Mouse (Mus musculus): ENCODE results near the gene P2rx7. TPM values are rescaled to one million over a fixed set of nuclear protein-coding genes. Genes with fewer than 3 reads are reported as not detected.

P2rx7 gene
- polyA plus RNA-seq, 2 experiments = 1.7 to 3.6 TPM

DNA sequence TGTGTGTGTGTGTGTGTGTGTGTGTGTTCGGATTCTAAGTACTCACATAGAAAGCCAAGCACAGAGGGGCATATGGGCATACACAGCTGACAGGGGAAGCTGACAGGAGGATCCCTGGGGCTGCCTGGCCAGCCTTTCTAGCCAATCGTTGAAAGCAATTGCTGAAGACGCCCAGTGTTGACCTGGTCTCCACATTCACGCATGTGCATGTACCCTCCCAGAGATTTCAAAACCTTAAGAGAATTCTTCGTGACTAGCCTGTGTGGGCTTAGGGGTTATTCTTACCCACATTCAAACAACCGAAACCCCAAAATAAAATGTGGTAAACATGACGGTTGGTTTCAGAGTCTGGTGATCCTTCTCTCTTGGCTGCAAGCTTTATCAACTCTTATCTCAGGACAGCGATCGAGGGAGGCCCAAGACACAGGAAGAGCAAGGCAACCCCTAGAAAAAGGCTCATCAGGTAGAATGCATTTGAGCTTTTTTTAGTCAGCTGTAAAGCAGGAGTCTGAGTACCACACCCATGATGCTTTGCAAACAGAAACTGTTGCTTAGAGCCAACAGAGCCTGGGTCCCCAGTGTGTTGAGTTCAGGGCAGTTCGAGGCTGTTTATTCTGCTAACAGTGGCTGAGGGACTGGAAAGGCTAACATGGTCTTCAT is 54.5 kb downstream of the P2rx7 start:
- WGBS = 84% methylated on average over 10 of the region's 10 CpGs
- DNase-seq (ENCODE audit: low spot score) = no peak

DNA sequence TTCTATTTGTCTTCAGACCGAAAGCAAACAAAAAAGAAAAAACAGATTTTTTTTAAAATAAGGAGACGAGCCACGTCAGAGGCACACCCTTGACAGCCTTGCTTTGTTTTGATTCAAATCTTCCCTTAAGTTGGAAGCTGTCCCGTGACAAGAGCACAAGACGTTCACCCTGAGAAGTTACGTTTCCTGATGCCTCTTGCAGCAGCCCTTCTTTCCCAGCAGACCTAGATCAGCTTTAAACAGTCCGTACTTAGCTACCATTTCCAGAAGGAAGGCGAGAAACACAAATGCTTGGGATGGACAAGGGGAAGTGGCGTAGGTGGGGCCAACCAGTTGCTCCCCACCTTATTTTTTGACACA is 55.0 kb downstream of the P2rx7 start:
- TF ChIP-seq POLR2A (IDR thresholded peaks at IDR 0.05; ENCODE audit: borderline replicate concordance, extremely low read depth, insufficient read depth, insufficient read length) = no peak
- Histone ChIP-seq H3K4me3 (replicated peaks; ENCODE audit: low read length) (no peak overlapping the region), H3K27me3 (ENCODE audit: control insufficient read depth, insufficient read depth, low read length) (no peaks in the 10 kb centered on the region), H3K9me3 (ENCODE audit: control insufficient read depth, low read length) (no peaks in the 10 kb centered on the region), H3K36me3 (ENCODE audit: control insufficient read depth, insufficient read depth, low read length) (no peaks in the 10 kb centered on the region), H3K27ac (replicated peaks; ENCODE audit: low read depth, low read length) (no peak overlapping the region), H3K4me1 (ENCODE audit: control insufficient read depth, insufficient read depth, low read length) (no peaks in the 10 kb centered on the region), H3K9ac (ENCODE audit: low read depth, low read length, severe bottlenecking) (no peak overlapping the region), H3K4me2 (replicated peaks; ENCODE audit: low read depth, low read length, severe bottlenecking) (no peak overlapping the region)
- DNase-seq (ENCODE audit: low spot score) = no peak
- WGBS = 82% methylated on average over 9 of the region's 9 CpGs
- no peak for ATAC-seq (ENCODE audit: low FRiP score, low read depth)

More for the DNA sequence above, 54.5 kb downstream of the P2rx7 start:
- Histone ChIP-seq H3K9me3 (ENCODE audit: control insufficient read depth, low read length) (no peaks in the 10 kb centered on the region), H3K4me3 (replicated peaks; ENCODE audit: low read length) (no peak overlapping the region), H3K4me2 (replicated peaks; ENCODE audit: low read depth, low read length, severe bottlenecking) (no peak overlapping the region), H3K36me3 (ENCODE audit: control insufficient read depth, insufficient read depth, low read length) (no peaks in the 10 kb centered on the region), H3K9ac (ENCODE audit: low read depth, low read length, severe bottlenecking) (no peak overlapping the region), H3K4me1 (ENCODE audit: control insufficient read depth, insufficient read depth, low read length) (no peaks in the 10 kb centered on the region), H3K27ac (replicated peaks; ENCODE audit: low read depth, low read length) (no peak overlapping the region), H3K27me3 (ENCODE audit: control insufficient read depth, insufficient read depth, low read length) (no peaks in the 10 kb centered on the region)
- TF ChIP-seq POLR2A (IDR thresholded peaks at IDR 0.05; ENCODE audit: borderline replicate concordance, extremely low read depth, insufficient read depth, insufficient read length) = no peak
- ATAC-seq (ENCODE audit: low FRiP score, low read depth) = no peak

DNA sequence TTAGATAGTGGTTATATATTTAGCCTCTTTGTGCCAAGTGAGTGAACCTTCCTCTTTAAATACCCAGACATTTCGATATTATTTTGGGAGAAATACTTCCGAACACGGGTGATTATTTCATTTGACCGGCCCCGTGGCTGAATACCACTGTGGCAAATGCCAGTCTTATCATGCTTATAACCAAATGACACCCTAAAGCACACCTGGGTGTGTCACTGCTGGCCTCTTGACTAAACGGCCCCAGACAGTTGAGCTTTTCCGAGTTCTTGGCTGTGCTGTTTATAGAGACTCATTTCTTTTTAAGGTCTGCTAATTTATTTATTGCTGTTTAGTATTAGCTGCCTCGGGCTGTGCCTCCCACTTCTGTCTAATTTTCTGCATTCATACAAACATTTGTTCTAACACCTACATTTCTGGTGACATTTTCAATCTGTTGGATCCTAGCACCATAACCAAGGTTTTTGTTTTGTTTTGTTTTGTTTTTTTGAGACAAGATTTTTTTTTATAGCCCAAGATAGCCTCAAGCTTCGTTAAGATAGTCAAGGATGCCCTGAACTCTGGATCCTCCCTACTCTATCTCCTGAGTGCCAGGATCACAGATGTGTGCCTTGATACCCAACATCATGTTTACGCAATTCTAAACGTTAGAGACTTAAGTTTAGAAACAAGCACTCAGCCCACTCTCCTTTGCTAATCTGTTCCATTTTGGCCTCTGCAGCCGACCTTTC is 56.6 kb downstream of the P2rx7 start:
- H3K36me3 ChIP-seq (ENCODE audit: control insufficient read depth, insufficient read depth, low read length) = no peaks in the 10 kb centered on the region
- WGBS = 64% methylated on average over 12 of the region's 12 CpGs
- no peak overlapping the region for H3K9ac ChIP-seq (ENCODE audit: low read depth, low read length, severe bottlenecking)
- H3K27ac ChIP-seq (replicated peaks; ENCODE audit: low read depth, low read length) = no peak overlapping the region
- DNase-seq (ENCODE audit: low spot score) (no peak), ATAC-seq (ENCODE audit: low FRiP score, low read depth) (no peak)
- no peaks in the 10 kb centered on the region for H3K27me3 ChIP-seq (ENCODE audit: control insufficient read depth, insufficient read depth, low read length)
- H3K4me1 ChIP-seq (ENCODE audit: control insufficient read depth, insufficient read depth, low read length) = no peaks in the 10 kb centered on the region
- no peak for TF ChIP-seq POLR2A (IDR thresholded peaks at IDR 0.05; ENCODE audit: borderline replicate concordance, extremely low read depth, insufficient read depth, insufficient read length)
- no peak overlapping the region for H3K4me2 ChIP-seq (replicated peaks; ENCODE audit: low read depth, low read length, severe bottlenecking)
- H3K4me3 ChIP-seq (replicated peaks; ENCODE audit: low read length) = no peak overlapping the region
- H3K9me3 ChIP-seq (ENCODE audit: control insufficient read depth, low read length) = no peaks in the 10 kb centered on the region

DNA sequence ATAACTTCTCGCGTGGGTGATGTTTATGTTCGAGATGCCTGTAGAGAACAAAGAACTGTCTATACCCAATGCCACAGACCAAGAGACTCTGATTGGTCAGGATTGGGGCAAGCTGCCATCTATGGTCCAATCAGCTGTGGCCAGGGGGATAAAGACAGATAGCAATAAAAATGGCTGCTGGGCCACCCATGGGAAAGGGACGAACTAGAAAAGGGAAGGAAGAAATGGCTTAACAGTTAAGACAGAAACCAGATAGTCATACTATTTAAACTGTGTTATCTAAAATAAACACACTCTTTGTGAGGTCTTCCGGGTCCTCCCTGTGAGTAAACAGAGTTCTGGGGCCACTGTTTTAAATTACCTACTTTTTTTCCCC is 57.1 kb downstream of the P2rx7 start:
- Histone ChIP-seq H3K4me3 (replicated peaks; ENCODE audit: low read length) (no peak overlapping the region), H3K9ac (ENCODE audit: low read depth, low read length, severe bottlenecking) (no peak overlapping the region), H3K36me3 (ENCODE audit: control insufficient read depth, insufficient read depth, low read length) (no peaks in the 10 kb centered on the region), H3K27ac (replicated peaks; ENCODE audit: low read depth, low read length) (no peak overlapping the region), H3K4me1 (ENCODE audit: control insufficient read depth, insufficient read depth, low read length) (no peaks in the 10 kb centered on the region), H3K9me3 (ENCODE audit: control insufficient read depth, low read length) (no peaks in the 10 kb centered on the region), H3K27me3 (ENCODE audit: control insufficient read depth, insufficient read depth, low read length) (no peaks in the 10 kb centered on the region), H3K4me2 (replicated peaks; ENCODE audit: low read depth, low read length, severe bottlenecking) (no peak overlapping the region)
- WGBS = 50% methylated on average over 5 of the region's 5 CpGs
- no peak for TF ChIP-seq POLR2A (IDR thresholded peaks at IDR 0.05; ENCODE audit: borderline replicate concordance, extremely low read depth, insufficient read depth, insufficient read length)
- ATAC-seq (ENCODE audit: low FRiP score, low read depth) (no peak), DNase-seq (ENCODE audit: low spot score) (no peak)

DNA sequence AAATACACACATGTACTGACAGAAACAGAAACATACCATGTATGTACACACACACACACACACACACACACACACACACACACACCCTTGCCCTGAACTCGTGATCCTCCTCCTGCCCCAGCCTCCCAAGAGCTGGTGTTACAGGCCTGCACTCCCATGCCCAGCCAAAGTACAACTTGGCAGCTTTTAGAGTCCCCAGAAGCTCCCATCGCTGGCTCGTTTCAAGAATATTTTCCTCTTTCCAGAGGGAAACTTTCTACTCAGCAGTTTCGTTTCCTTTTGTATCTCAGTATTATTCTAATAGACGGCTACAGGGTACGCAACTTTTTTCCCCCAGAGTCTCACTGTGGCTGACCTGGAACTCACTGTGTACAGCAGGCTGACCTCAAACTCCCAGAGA is 58.4 kb downstream of the P2rx7 start:
- Histone ChIP-seq H3K27me3 (ENCODE audit: control insufficient read depth, insufficient read depth, low read length) (no peaks in the 10 kb centered on the region), H3K9me3 (ENCODE audit: control insufficient read depth, low read length) (no peaks in the 10 kb centered on the region), H3K4me1 (ENCODE audit: control insufficient read depth, insufficient read depth, low read length) (peaks cover 5% of the 10 kb centered on the region), H3K4me3 (replicated peaks; ENCODE audit: low read length) (no peak overlapping the region), H3K4me2 (replicated peaks; ENCODE audit: low read depth, low read length, severe bottlenecking) (no peak overlapping the region), H3K36me3 (ENCODE audit: control insufficient read depth, insufficient read depth, low read length) (no peaks in the 10 kb centered on the region), H3K27ac (replicated peaks; ENCODE audit: low read depth, low read length) (no peak overlapping the region), H3K9ac (ENCODE audit: low read depth, low read length, severe bottlenecking) (no peak overlapping the region)
- no peak for DNase-seq (ENCODE audit: low spot score)
- 74% methylated on average over 6 of the region's 6 CpGs for WGBS
- ATAC-seq (ENCODE audit: low FRiP score, low read depth) = no peak
- no peak for TF ChIP-seq POLR2A (IDR thresholded peaks at IDR 0.05; ENCODE audit: borderline replicate concordance, extremely low read depth, insufficient read depth, insufficient read length)

Measured in limb, embryonic 14.5 days (tissue).